Mouse (Mus musculus) frontal cortex, adult (tissue): ENCODE results near the gene Nob1.

Experiments
- ATAC-seq: cut with Nextera tagmentation; 2 replicates; pipeline ENCODE4 v1.9.2; 2017; ENCODE audit warnings: mild to moderate bottlenecking, moderate library complexity, mixed read lengths; ENCODE audit not compliant: low TSS enrichment

The Nob1 gene

GRCm38 (mm10) chr8:107435962-107436831 lies 11.3 kb upstream of the Nob1 start, which contains the start of gene Wwp2:
Gene Wwp2 (plus strand): TSS chr8:107436365.
- peak; percentile 85 for ATAC-seq

- no peak for ATAC-seq
Observed at GRCm38 (mm10) chr8:107435421-107435961, 10.6 kb upstream of the Nob1 start.

- ATAC-seq, result no peak
Observed at GRCm38 (mm10) chr8:107430821-107431220, 6.0 kb upstream of the Nob1 start.

DNA sequence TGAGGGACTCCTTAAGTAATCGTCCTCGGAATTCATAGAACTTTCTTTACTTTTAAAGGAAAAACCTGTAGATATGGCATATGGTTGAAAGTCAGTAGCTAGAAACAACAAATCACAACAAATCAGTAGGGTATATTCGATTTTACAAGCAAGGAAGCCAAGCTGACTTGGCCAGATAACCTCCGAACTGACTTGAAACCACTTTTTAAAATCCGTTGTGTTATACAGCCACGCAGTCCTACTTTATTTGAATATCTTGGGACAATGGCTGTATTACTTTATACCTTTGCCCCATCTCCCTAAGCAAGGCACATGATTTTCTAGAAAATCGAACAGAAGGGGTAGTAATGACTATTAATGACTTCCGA lies 363 bp upstream of the Nob1 start:
- no peak for ATAC-seq

DNA sequence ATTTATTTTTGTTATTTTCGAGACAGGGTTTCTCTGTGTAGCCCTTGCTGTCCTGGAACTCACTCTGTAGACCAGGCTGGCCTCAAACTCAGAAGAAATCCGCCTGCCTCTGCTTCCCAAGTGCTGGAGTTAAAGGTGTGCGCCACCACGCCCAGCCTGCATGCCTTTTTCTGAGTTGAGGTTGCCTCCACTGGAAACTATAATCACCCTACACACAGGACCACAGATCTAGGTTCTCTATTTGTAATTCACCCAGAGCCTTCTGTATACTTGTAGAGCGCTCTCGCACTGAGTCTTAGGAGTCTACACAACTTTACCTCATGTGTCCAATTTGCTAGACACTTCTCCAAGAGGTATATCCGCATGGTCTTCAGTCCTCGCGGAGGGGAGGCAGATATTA lies 675 bp downstream of the Nob1 start:
- ATAC-seq, result no peak; the same call in 1 of the 2 replicates

DNA sequence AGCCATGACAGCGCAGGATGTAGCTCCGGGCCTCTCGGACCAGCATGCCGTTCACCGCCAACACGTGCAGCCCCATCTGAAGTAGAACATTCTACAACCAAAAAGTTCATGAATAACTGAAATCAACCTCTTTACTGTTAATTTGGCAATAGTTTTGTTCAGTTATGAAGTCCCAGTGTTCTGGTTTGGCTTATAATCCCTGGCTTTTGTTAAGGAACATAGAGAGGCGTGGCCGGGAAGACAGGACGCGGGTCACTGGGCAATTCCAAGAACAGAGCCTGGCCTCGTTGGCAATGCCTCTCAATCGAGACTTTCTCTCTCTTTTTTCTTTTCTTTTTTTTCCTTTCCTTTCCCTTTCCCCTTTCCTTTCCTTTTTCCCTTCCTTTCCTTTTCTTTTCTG lies 7.8 kb downstream of the Nob1 start:
- ATAC-seq, result no peak

- ATAC-seq, result no peak
Observed at GRCm38 (mm10) chr8:107413881-107414280, 11.0 kb downstream of the Nob1 start.

DNA sequence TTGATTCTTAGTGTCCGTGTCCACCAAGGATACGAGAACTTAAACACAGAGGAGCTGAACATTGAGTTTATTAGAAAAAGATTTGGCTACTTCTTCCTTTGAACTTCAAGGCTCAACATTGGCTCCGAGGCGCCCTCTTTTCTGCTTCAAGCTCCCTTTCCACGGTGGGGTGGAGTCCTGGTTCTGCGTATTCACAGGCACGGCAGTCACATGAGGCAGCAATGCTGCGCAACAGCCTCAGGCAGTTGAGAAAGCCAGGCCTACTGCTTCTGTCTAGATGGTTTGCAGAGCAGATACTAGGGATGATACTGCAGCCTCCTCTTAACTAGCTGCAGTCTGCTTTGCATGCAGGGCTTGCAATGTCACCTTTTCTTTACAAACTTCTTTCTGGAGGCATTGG lies 12.3 kb downstream of the Nob1 start:
- no peak for ATAC-seq

DNA sequence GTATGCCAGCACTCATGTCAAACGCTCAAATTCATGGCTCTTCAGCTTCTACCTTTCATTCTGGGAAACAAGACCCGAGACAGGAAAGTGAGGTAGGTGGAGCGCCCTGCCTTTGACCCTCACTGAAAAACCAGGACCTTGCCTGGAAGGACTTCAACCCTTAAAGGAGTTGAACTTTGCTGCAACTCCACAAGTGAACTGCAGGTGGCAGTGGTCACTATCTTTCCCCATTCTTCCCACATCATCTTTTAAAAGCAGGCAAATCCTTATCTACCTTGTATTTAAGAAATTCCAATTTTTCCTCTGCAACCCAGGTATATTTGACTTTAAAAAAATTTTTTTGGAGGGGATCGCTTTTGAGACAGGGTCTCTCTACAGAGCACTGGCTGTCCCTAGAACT lies 13.5 kb downstream of the Nob1 start:
- ATAC-seq, result peak; percentile 77

- no peak for ATAC-seq
Observed at GRCm38 (mm10) chr8:107405935-107406334, 18.9 kb downstream of the Nob1 start.

- ATAC-seq, result no peak
Observed at GRCm38 (mm10) chr8:107404057-107404456, 20.8 kb downstream of the Nob1 start.

DNA sequence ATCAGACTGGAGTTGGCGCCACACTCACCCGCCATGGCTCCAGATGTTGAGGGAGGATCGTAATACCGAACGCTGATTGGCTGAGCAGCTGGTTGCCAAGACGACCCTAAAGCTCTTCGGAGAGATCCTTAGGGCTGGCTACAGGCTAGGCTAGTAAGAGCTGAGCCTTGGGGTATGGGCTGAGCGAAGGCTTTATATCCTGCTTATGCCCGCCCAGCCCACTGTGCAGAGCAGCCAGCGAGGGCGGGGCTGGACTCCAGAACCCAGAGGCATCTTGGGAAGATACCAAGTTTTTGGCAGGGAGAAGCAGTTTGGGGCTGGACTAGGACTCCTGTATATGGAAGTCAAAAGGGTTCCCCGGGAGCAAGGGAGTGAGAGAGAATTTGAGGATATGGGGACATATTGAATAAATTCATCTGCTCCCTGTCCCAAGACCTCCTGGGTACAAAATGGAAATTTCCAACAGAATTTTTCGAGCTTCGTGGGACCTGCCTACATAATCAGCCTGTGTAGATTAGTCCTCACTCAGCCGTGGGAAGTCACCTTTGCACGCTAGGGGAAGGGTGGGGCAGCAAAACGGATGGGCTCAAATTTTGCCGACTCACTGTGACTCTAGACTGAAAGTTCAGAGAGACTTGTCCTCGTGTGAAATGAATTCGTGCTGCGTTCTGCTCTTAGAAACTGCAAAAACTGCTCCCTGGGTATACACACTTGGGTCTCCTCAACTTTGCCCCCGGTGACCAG lies 21.6 kb downstream of the Nob1 start, which contains the start of gene Nqo1:
Nqo1 (minus strand) TSS at position 169 of the 744 bp plus-strand sequence.
- peak; percentile 93 for ATAC-seq

- no peak for ATAC-seq
Observed at GRCm38 (mm10) chr8:107401866-107402265, 23.0 kb downstream of the Nob1 start.

DNA sequence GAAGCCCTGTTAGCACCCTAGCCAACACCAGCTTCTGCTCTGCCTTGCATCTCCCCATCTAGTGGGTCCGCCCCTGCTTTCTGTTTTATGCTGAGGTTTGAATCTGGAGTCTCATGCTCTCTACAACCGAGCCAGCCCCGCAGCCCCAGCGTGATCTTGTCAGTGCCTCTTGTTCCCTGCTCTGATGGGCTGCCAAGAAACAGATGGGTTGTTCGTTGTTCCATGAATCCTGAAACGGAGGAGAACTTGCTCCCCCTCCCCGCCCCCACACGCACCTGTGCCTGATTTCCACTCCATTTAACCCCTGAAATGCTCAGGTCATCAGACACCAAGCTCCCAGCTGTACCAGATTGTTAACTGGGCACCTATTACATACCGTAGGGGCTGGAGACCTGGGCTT lies 25.4 kb downstream of the Nob1 start:
- no peak for ATAC-seq

- ATAC-seq, result no peak
Observed at GRCm38 (mm10) chr8:107397665-107398064, 27.2 kb downstream of the Nob1 start.

GRCm38 (mm10) chr8:107396106-107396670 lies 28.7 kb downstream of the Nob1 start:
- no peak for ATAC-seq

DNA sequence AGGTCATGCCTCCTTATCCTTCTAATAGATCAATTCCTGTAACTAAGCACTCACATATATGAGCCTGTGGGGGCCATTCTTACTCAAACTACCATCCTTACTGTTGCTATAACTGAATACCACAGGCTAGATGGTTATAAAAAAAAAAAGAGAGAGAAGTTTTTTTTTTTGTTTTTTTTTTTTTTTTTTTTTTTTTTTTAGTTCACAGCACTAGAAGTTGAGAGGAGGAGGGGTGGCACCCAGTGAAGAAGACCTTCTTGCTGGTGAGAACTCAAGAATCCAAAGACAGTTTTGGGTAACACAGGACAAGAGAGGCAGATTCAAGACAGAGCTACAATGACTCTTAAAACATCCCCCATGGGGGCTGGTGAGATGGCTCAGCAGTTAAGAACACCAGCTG lies 29.5 kb downstream of the Nob1 start:
- ATAC-seq, result no peak

DNA sequence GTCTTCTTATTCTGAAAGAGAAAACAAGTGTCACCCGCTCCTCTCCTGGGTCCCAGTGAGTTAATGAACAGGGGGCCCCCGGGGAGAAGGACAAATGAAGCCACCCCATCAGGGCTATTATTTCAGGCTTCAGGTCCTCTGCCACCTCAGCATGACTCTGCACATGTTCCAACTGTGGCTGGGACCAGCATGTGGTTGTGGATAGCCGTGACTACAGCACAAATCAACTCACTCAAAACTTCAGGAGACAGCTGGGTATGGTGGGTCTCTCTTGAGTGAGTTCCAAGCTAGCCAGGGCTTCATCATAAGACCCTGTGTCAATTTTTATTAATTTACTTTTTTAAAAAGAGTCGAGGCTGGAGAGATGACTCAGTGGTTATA lies 33.7 kb downstream of the Nob1 start:
- no peak for ATAC-seq

GRCm38 (mm10) chr8:107390476-107391135 lies 34.2 kb downstream of the Nob1 start:
- no peak for ATAC-seq

GRCm38 (mm10) chr8:107389557-107389956 lies 35.3 kb downstream of the Nob1 start:
- no peak for ATAC-seq

- no peak for ATAC-seq
Observed at GRCm38 (mm10) chr8:107387861-107388260, 37.0 kb downstream of the Nob1 start.

DNA sequence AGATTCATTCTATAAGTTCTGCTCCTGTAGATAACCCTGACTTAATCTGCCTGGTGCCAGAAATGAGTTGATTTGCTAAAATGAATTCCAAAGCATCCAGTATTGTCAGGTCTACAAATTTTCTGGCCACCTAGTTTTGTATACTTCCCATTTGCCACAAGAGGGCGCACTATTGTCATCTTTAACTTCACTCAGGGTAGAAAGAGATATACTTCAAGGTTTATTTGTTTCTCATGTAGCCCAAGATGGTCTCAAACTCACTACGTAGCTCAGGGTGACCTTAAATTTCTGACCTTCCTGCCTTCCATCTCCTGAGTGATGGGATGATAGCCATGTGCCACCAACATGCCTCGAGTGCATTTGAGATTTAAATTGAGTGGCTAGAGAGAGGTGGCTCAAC lies 38.2 kb downstream of the Nob1 start:
- peak; percentile 64 for ATAC-seq
